Mouse (Mus musculus) MEL (cell line): ENCODE data around the gene Lingo1. TPM values are rescaled to one million over a fixed set of nuclear protein-coding genes. Genes with fewer than 3 reads are reported as not detected.

Experiments used
- DNase-seq: peaks from one replicate; pipeline ENCODE4 v3.0.0; 2011; ENCODE audit warnings: low read depth, low spot score
- H3K27ac ChIP-seq: 2 replicates; pipeline ENCODE4 v1.5.1; 2012; ENCODE audit warnings: low read depth, mild to moderate bottlenecking, control low read depth, low read length, moderate library complexity; ENCODE audit not compliant: control insufficient read depth
- H3K27me3 ChIP-seq, 2 experiments: fragments of 150-350 bp in 1 of 2; sonication (generic) in 1 of 2; 2 replicates each; pipeline ENCODE4 v1.6.1; 2012; ENCODE audit warnings: low read length in 2 of 2, mild to moderate bottlenecking in 2 of 2, improper control_type of control experiment in 1 of 2, moderate library complexity in 1 of 2; ENCODE audit not compliant: insufficient read depth in 2 of 2, control insufficient read depth in 1 of 2
- H3K36me3 ChIP-seq, 2 experiments: 2 replicates each; pipeline ENCODE4 v1.6.1; 2012 to 2014; ENCODE audit warnings: low read length in 2 of 2, improper control_type of control experiment in 1 of 2, inconsistent platforms in 1 of 2, mild to moderate bottlenecking in 1 of 2; ENCODE audit not compliant: insufficient read depth in 2 of 2, control insufficient read depth in 1 of 2
- H3K4me1 ChIP-seq, 2 experiments: fragments of 150-350 bp in 1 of 2; sonication (generic) in 1 of 2; 2 replicates each; pipeline ENCODE4 v1.6.1; 2012; ENCODE audit warnings: low read length in 2 of 2, improper control_type of control experiment in 1 of 2, mild to moderate bottlenecking in 1 of 2; ENCODE audit not compliant: insufficient read depth in 2 of 2, control insufficient read depth in 1 of 2
- H3K4me3 ChIP-seq, 2 experiments: fragments of 150-350 bp in 1 of 2; sonication (generic) in 1 of 2; 2 replicates each; pipeline ENCODE4 v1.5.1; 2012; ENCODE audit warnings: low read depth in 2 of 2, low read length in 2 of 2, mild to moderate bottlenecking in 2 of 2, moderate library complexity in 2 of 2, control low read depth in 1 of 2, improper control_type of control experiment in 1 of 2; ENCODE audit not compliant: control insufficient read depth in 1 of 2, insufficient read depth in 1 of 2
- H3K79me2 ChIP-seq: 2 replicates; pipeline ENCODE4 v1.6.1; 2012; ENCODE audit warnings: mild to moderate bottlenecking, low read length, moderate library complexity; ENCODE audit not compliant: control insufficient read depth, poor library complexity, insufficient read depth
- H3K9ac ChIP-seq: 2 replicates; pipeline ENCODE4 v1.6.1; 2012; ENCODE audit warnings: low read depth, mild to moderate bottlenecking, control low read depth, low read length, moderate library complexity; ENCODE audit not compliant: control insufficient read depth, poor library complexity, severe bottlenecking
- H3K9me3 ChIP-seq: fragments of 150-350 bp; sonication (generic); replicated peaks from 2 replicates; pipeline ENCODE4 v1.6.1; 2012; ENCODE audit warnings: mild to moderate bottlenecking, low read length, improper control_type of control experiment, moderate library complexity; ENCODE audit not compliant: insufficient read depth
- CTCF ChIP-seq, 3 experiments: IDR thresholded peaks in 2 of 3; conservative IDR thresholded peaks in 1 of 3; 2 replicates each; pipeline ENCODE4 v1.5.1; 2011 to 2012; ENCODE audit warnings: low read length in 3 of 3, low read depth in 2 of 3, mild to moderate bottlenecking in 2 of 3, improper control_type of control experiment in 1 of 3, inconsistent platforms in 1 of 3, mixed read lengths in 1 of 3, moderate library complexity in 1 of 3; ENCODE audit not compliant: control insufficient read depth in 1 of 3, insufficient read depth in 1 of 3, poor library complexity in 1 of 3, severe bottlenecking in 1 of 3
- HCFC1 ChIP-seq: IDR thresholded peaks from 2 replicates; pipeline ENCODE4 v1.6.1; 2012; ENCODE audit warnings: low read depth, mild to moderate bottlenecking, inconsistent platforms, low read length, improper control_type of control experiment, moderate library complexity
- JUND ChIP-seq: IDR thresholded peaks from 2 replicates; pipeline ENCODE4 v1.6.1; 2011; ENCODE audit warnings: low read depth, mild to moderate bottlenecking, improper control_type of control experiment, low read length
- MAFK ChIP-seq: IDR thresholded peaks from 2 replicates; pipeline ENCODE4 v1.6.1; 2011; ENCODE audit warnings: low read depth, mild to moderate bottlenecking, low read length, improper control_type of control experiment, borderline replicate concordance
- MAX ChIP-seq: IDR thresholded peaks from 2 replicates; pipeline ENCODE4 v1.6.1; 2011; ENCODE audit warnings: low read length, improper control_type of control experiment
- MAZ ChIP-seq: IDR thresholded peaks from 2 replicates; pipeline ENCODE4 v1.6.1; 2012; ENCODE audit warnings: low read depth, mild to moderate bottlenecking, inconsistent platforms, low read length, improper control_type of control experiment
- MEF2A ChIP-seq: IDR thresholded peaks from 2 replicates; pipeline ENCODE4 v1.6.1; 2014; ENCODE audit warnings: low read depth, mild to moderate bottlenecking, inconsistent platforms, low read length, improper control_type of control experiment; ENCODE audit not compliant: poor library complexity, insufficient replicate concordance, severe bottlenecking; ENCODE audit errors: extremely low read depth
- MXI1 ChIP-seq: IDR thresholded peaks from 2 replicates; pipeline ENCODE4 v1.6.1; 2011; ENCODE audit warnings: mild to moderate bottlenecking, low read depth, low read length, improper control_type of control experiment
- MYB ChIP-seq: IDR thresholded peaks from 2 replicates; pipeline ENCODE4 v1.6.1; 2011; ENCODE audit warnings: mild to moderate bottlenecking, low read depth, low read length, improper control_type of control experiment
- NELFE ChIP-seq: IDR thresholded peaks from 2 replicates; pipeline ENCODE4 v1.6.1; 2011; ENCODE audit warnings: low read depth, low read length, improper control_type of control experiment
- TAL1 ChIP-seq: IDR thresholded peaks from 2 replicates; pipeline ENCODE4 v1.6.1; 2012; ENCODE audit warnings: mild to moderate bottlenecking, inconsistent platforms, low read length, moderate library complexity, mixed read lengths
- TBP ChIP-seq: IDR thresholded peaks from 2 replicates; pipeline ENCODE4 v1.8.0; 2011; ENCODE audit warnings: low read depth, low read length, improper control_type of control experiment
- UBTF ChIP-seq: IDR thresholded peaks from 2 replicates; pipeline ENCODE4 v1.6.1; 2012; ENCODE audit warnings: low read depth, mild to moderate bottlenecking, inconsistent platforms, low read length, improper control_type of control experiment, moderate library complexity, borderline replicate concordance; ENCODE audit not compliant: insufficient read depth
- USF1 ChIP-seq: IDR thresholded peaks from 2 replicates; pipeline ENCODE4 v1.6.1; 2014; ENCODE audit warnings: low read depth, mild to moderate bottlenecking, inconsistent platforms, low read length, improper control_type of control experiment, moderate library complexity
- polyA plus RNA-seq, 2 experiments: library from polyadenylated mRNA; stranded (reverse) in 1 of 2; unstranded in 1 of 2; fragments of >175 nt in 1 of 2; fragments of >200 nt in 1 of 2; gene quantifications; 2 replicates each; pipeline versions ENCODE4 v1.2.1 to v1.2.4; 2012; ENCODE audit warnings: low replicate concordance in 2 of 2, low read depth in 1 of 2; ENCODE audit not compliant: insufficient read length in 2 of 2, insufficient read depth in 1 of 2, missing spikeins in 1 of 2
- total RNA-seq: library from RNA; depleted of rRNA; stranded (reverse); fragments of 300-350 nt; gene quantifications from 2 replicates; pipeline ENCODE4 v1.2.3, GENCODE M21; 2012

The Lingo1 gene
- total and polyA plus RNA-seq, 3 experiments = not detected

- DNase-seq = no peak
- no peaks in the 10 kb centered on the region for H3K4me1 ChIP-seq
- H3K4me3 ChIP-seq = no peak overlapping the region
- TF ChIP-seq USF1 (no peak), MEF2A (no peak), CTCF (IDR thresholded peaks at IDR 0.05 in 2 of 3, conservative IDR thresholded peaks at IDR 0.05 in 1 of 3; ENCODE audit: control insufficient read depth in 1 of 3, insufficient read depth in 1 of 3, low read depth in 2 of 3, low read length in 3 of 3, poor library complexity in 1 of 3, severe bottlenecking in 1 of 3) (no peak), TAL1 (no peak)
- no peak overlapping the region for H3K9ac ChIP-seq
- H3K36me3 ChIP-seq = no peaks in the 10 kb centered on the region
- H3K27ac ChIP-seq = no peak overlapping the region
- peaks cover 0 to 9% of the 10 kb centered on the region in 2 experiments; a peak in 2 of 4 replicates for H3K27me3 ChIP-seq
- H3K79me2 ChIP-seq = no peaks in the 10 kb centered on the region
- H3K9me3 ChIP-seq = no peaks in the 10 kb centered on the region
These were observed 83.5 kb downstream of the Lingo1 start for GRCm38 (mm10) chr9:56712667-56713369.

- TF ChIP-seq JUND = no peak
- no peak for TF ChIP-seq UBTF
- no peak for TF ChIP-seq MAZ
- no peak for TF ChIP-seq HCFC1
- TF ChIP-seq MXI1 = no peak
- no peak for TF ChIP-seq MYB
- Histone ChIP-seq H3K27ac (no peak overlapping the region), H3K36me3 (no peaks in the 10 kb centered on the region), H3K4me1 (no peaks in the 10 kb centered on the region), H3K79me2 (no peaks in the 10 kb centered on the region), H3K27me3 (peaks cover 0 to 11% of the 10 kb centered on the region in 2 experiments; a peak in 2 of 4 replicates), H3K9me3 (no peaks in the 10 kb centered on the region), H3K4me3 (no peak overlapping the region), H3K9ac (no peak overlapping the region)
- no peak for DNase-seq
These were observed 85.3 kb downstream of the Lingo1 start for GRCm38 (mm10) chr9:56710958-56711357.

- Histone ChIP-seq H3K27ac (no peak overlapping the region), H3K9me3 (no peaks in the 10 kb centered on the region), H3K79me2 (no peaks in the 10 kb centered on the region), H3K9ac (no peak overlapping the region), H3K36me3 (no peaks in the 10 kb centered on the region)
- TF ChIP-seq MAX = no peak
- no peak for TF ChIP-seq NELFE
- TF ChIP-seq TBP = no peak
- no peak for TF ChIP-seq MEF2A
- no peak for TF ChIP-seq MAFK
- no peak for TF ChIP-seq USF1
- TF ChIP-seq, all 39 proteins: peak for 0
- Histone ChIP-seq H3K4me1 (no peaks in the 10 kb centered on the region), H3K27me3 (peaks cover 0 to 6% of the 10 kb centered on the region in 2 experiments; a peak in 1 of 4 replicates), H3K4me3 (no peak overlapping the region)
- DNase-seq = no peak
These were observed 89.7 kb downstream of the Lingo1 start for GRCm38 (mm10) chr9:56706482-56707085.
